Mouse (Mus musculus): Measurements from ENCODE around the gene Raly. TPM values are rescaled to one million over a fixed set of nuclear protein-coding genes. Genes with fewer than 3 reads are reported as not detected.

Raly gene
- polyA plus RNA-seq, 1 experiment from 2014 or later: 25.3 TPM

GRCm38 (mm10) chr2:154786776-154787175 is 4.1 kb upstream of the Raly start:
- Histone ChIP-seq H3K4me2 (no peak overlapping the region), H3K4me1 (peaks cover 37% of the 10 kb centered on the region), H3K9ac (no peak overlapping the region), H3K4me3 (no peak overlapping the region), H3K27me3 (replicated peaks) (no peaks in the 10 kb centered on the region), H3K36me3 (replicated peaks) (no peaks in the 10 kb centered on the region), H3K9me3 (no peaks in the 10 kb centered on the region), H3K27ac (no peak overlapping the region)
- WGBS: 80% methylated on average over 11 of the region's 11 CpGs
- no peak for ATAC-seq (replicated peaks)

DNA sequence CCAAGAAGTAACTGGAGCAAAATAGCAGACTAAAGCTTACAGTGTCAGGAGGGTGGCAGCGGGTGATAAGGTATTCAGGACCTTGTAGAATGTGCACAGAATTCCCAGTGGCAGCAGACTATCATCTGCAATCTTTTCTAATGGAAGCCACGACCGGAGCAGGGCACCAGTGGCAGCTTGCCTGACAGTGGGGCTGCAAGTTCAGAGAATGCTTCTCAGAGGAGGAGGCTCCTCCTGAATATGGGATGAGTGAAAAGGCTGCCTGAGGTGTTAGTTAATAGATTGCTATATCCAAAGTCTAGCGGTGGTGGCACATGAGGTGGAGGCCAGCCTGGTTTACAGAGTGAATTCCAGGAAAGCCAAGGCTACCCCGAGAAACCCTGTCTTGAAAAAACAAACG is 1.5 kb upstream of the Raly start:
- no peak overlapping the region for H3K9ac ChIP-seq
- H3K4me3 ChIP-seq: no peak overlapping the region
- H3K27me3 ChIP-seq (replicated peaks): no peaks in the 10 kb centered on the region
- peaks cover 45% of the 10 kb centered on the region for H3K4me1 ChIP-seq
- WGBS: 67% methylated on average over 6 of the region's 6 CpGs
- H3K36me3 ChIP-seq (replicated peaks): no peaks in the 10 kb centered on the region
- H3K27ac ChIP-seq: 0 out of 2 replicates have a peak overlapping the region, but pooled peaks have one; percentile 100
- no peak for ATAC-seq (replicated peaks)
- no peak overlapping the region for H3K4me2 ChIP-seq
- no peaks in the 10 kb centered on the region for H3K9me3 ChIP-seq

DNA sequence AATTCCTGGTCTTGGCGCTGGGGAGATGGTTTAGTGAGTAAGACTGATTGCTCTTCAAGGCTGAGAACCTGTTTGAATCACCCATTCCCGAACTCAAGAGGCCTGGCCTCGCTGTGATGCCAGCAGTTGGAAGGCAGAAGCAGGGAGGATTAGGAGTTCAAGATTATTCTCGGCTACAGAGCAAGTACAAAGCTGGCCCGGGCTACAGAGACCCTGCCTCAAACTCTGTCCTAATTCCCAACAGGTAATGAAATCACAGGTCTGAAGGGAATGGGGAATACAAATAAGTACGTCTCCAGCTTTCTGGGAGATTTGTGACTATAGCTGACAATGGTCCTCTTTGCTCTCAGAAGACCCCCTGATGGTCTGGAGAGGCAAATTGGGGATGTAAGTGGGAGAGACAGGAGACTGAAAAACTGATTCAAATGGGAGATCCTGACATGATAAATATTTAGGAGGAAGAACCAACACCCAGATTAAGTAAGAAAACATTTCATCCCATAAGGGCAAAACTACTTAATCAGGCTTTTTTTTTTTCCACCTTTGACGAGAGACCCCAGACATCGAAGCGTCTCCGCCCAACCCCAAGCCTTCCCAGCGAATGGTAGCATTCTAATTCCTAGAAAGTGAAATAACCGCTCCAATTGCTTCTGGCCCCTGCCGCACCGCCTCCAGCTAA is 780 bp upstream of the Raly start:
- H3K9me3 ChIP-seq: no peaks in the 10 kb centered on the region
- peak overlapping the region; percentile 81 for H3K4me2 ChIP-seq
- no peak for ATAC-seq (replicated peaks)
- peak overlapping the region; percentile 40 for H3K9ac ChIP-seq
- H3K27ac ChIP-seq: peak overlapping the region; percentile 100
- H3K36me3 ChIP-seq (replicated peaks): no peaks in the 10 kb centered on the region
- peaks cover 45% of the 10 kb centered on the region for H3K4me1 ChIP-seq
- peak overlapping the region; percentile 97 for H3K4me3 ChIP-seq
- 3% methylated on average over 14 of the region's 14 CpGs for WGBS
- H3K27me3 ChIP-seq (replicated peaks): no peaks in the 10 kb centered on the region

DNA sequence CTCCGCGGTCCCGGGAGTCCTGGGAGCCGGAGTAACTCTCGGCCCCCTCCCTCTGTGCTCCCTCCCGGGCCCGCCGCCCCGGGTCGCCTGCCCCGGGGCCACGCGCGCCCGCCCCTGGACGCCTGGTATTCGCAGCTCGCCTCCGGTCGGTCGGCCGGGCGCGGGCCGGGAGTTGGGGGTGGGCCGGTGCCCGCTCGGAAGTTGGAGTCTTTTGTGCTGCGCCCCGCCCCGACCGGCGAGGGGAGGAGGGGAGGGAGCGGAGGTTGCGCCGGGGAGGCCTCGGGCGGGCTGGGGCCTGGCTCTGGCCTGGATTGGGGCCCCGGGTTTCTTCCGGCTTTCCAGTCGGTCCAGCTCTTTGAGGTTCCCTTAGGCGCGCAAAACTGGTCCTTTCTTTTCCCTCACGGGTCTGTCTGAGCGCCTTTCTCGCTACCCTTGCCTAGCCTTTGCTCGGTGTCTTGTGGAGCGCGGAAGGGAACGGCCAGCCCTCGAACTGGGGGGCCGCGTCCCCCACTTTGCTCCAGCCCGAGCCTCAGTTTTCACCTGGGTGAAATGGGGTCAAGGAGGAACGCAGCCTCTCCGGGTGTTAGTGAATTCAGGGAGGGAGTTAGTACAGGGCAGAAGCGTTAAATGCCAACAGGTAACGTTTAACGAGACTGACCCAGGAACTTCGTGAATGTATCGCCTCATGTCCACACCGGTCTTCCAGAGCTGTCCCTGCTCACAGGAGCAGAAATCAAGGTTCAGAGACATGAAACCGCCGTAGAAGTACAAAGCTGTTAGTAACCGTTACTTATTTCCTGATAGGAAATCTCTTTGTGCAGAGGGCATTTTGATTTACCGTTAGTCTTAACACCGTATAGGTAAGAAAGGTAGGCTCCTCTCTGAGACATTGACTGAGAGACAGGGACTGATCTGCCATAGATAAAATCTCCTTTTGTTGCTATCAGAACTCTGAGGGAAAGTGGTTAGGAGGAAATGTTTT is 1.1 kb downstream of the Raly start:
- ATAC-seq (replicated peaks): peak; percentile 23
- no peaks in the 10 kb centered on the region for H3K36me3 ChIP-seq (replicated peaks)
- WGBS: under 1% methylated on average over 58 of the region's 67 CpGs
- H3K9ac ChIP-seq: peak overlapping the region; percentile 95
- H3K4me3 ChIP-seq: peak overlapping the region; percentile 97
- H3K9me3 ChIP-seq: no peaks in the 10 kb centered on the region
- no peaks in the 10 kb centered on the region for H3K27me3 ChIP-seq (replicated peaks)
- peaks cover 46% of the 10 kb centered on the region for H3K4me1 ChIP-seq
- peak overlapping the region; percentile 100 for H3K27ac ChIP-seq
- H3K4me2 ChIP-seq: peak overlapping the region; percentile 81

DNA sequence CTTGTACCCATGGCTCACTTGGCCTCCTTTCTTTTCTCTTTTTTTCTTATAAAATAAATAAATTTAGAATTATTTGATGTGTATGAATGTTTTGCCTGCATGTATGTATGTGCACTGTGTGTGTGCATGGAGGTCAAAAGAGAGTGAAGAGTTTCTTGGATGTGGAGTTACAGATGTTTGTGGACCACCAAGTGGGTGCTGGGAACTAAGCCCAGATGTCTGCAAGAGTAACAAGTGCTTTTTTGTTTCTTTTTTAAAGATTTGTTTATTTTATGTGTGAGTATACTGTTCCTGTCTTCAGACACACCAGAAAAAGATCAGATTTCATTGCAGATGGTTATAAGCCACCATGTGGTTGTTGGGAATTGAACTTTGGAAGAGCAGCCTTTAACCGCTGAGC is 12.5 kb downstream of the Raly start:
- Histone ChIP-seq H3K4me1 (0 out of 2 replicates have a peak, but pooled peaks cover 2% of the 10 kb centered on the region), H3K27me3 (replicated peaks) (no peaks in the 10 kb centered on the region), H3K9ac (no peak overlapping the region), H3K9me3 (no peaks in the 10 kb centered on the region), H3K4me3 (no peak overlapping the region), H3K36me3 (replicated peaks) (no peaks in the 10 kb centered on the region), H3K27ac (no peak overlapping the region), H3K4me2 (no peak overlapping the region)
- 96% methylated on average over 1 of the region's 1 CpGs for WGBS
- no peak for ATAC-seq (replicated peaks)

DNA sequence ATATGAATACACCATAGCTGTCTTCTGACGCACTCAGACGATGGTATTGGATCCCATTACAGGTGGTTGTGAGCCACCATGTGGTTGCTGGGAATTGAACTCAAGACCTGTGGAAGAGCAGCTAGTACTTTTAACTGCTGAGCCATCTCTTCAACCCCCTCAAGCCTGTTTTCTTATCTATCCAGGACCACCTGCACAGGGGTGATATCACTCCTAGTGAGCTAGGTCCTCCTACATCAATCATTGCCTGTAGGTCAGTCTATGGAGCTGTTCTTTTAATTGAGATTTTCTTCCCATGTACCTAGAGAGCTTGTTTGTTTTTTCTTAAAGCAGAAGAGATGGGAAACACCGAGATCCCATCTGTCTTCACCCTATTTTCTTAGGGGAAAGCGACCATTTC is 12.9 kb downstream of the Raly start:
- WGBS: 63% methylated on average over 4 of the region's 4 CpGs
- no peak overlapping the region for H3K9ac ChIP-seq
- H3K9me3 ChIP-seq: no peaks in the 10 kb centered on the region
- H3K36me3 ChIP-seq (replicated peaks): no peaks in the 10 kb centered on the region
- peak overlapping the region; percentile 38; the same call in 1 of the 2 replicates for H3K27ac ChIP-seq
- H3K4me1 ChIP-seq: 0 out of 2 replicates have a peak, but pooled peaks cover 2% of the 10 kb centered on the region
- no peak overlapping the region for H3K4me3 ChIP-seq
- no peak overlapping the region for H3K4me2 ChIP-seq
- no peak for ATAC-seq (replicated peaks)
- H3K27me3 ChIP-seq (replicated peaks): no peaks in the 10 kb centered on the region

DNA sequence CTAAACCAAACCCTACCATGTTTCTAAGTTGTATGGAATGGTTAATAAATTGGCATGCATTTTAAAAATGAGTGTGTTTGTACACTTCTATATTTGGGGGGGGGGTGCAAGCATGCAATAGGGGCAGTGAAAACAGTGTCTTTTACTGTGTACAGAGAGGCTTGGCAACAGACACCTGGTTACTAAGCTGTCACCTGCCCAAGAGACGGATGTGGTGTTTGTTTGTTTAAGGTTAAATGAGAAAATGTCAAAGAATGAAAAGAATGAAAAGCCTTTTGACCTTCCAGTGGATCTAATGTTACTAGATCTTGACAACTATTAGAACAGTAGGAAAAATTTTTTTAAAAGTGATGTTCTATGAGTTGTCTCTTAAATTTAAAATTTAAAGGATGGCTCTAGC is 16.8 kb downstream of the Raly start:
- WGBS: 77% methylated on average over 1 of the region's 1 CpGs
- Histone ChIP-seq H3K9me3 (no peaks in the 10 kb centered on the region), H3K27me3 (replicated peaks) (no peaks in the 10 kb centered on the region), H3K4me2 (no peak overlapping the region), H3K36me3 (replicated peaks) (no peaks in the 10 kb centered on the region), H3K9ac (no peak overlapping the region), H3K4me3 (no peak overlapping the region), H3K4me1 (0 out of 2 replicates have a peak, but pooled peaks cover 2% of the 10 kb centered on the region), H3K27ac (no peak overlapping the region)
- ATAC-seq (replicated peaks): no peak

- Histone ChIP-seq H3K4me3 (no peak overlapping the region), H3K4me1 (0 out of 2 replicates have a peak, but pooled peaks cover 2% of the 10 kb centered on the region), H3K27me3 (replicated peaks) (no peaks in the 10 kb centered on the region), H3K4me2 (no peak overlapping the region), H3K36me3 (replicated peaks) (no peaks in the 10 kb centered on the region), H3K27ac (no peak overlapping the region), H3K9ac (no peak overlapping the region), H3K9me3 (no peaks in the 10 kb centered on the region)
- no peak for ATAC-seq (replicated peaks)
- WGBS: 100% methylated on average over 1 of the region's 1 CpGs
Measured at GRCm38 (mm10) chr2:154809107-154809762, 18.3 kb downstream of the Raly start.

GRCm38 (mm10) chr2:154810821-154811220 is 19.9 kb downstream of the Raly start:
- 64% methylated on average over 1 of the region's 1 CpGs for WGBS

DNA sequence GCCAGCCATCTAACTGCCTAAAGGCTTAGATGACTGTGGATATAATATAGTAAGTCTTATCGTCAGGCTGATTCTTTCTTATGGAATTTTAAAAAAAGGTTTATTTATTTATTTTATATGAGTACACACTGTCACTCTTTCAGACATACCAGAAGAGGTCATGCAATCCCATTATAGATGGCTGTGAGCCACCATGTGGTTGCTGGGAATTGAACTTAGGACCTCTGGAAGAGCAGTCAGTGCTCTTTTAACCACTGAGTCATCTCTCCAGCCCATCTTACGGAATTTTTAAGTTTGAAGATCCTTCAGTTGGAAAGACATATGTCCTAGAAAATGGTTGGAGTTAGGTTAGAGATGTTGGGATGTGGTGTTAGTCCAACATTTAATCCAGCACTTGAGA is 22.5 kb downstream of the Raly start:
- H3K4me1 ChIP-seq: peaks cover 16% of the 10 kb centered on the region
- no peak overlapping the region for H3K9ac ChIP-seq
- H3K27ac ChIP-seq: no peak overlapping the region
- no peak for ATAC-seq (replicated peaks)
- H3K36me3 ChIP-seq (replicated peaks): no peaks in the 10 kb centered on the region
- 85% methylated on average over 2 of the region's 2 CpGs for WGBS
- no peaks in the 10 kb centered on the region for H3K9me3 ChIP-seq
- no peak overlapping the region for H3K4me2 ChIP-seq
- H3K27me3 ChIP-seq (replicated peaks): no peaks in the 10 kb centered on the region
- no peak overlapping the region for H3K4me3 ChIP-seq

More at GRCm38 (mm10) chr2:154810821-154811220, 19.9 kb downstream of the Raly start:
- Histone ChIP-seq H3K4me1 (0 out of 2 replicates have a peak, but pooled peaks cover 2% of the 10 kb centered on the region), H3K27me3 (replicated peaks) (no peaks in the 10 kb centered on the region), H3K4me2 (no peak overlapping the region), H3K9me3 (no peaks in the 10 kb centered on the region), H3K36me3 (replicated peaks) (no peaks in the 10 kb centered on the region), H3K27ac (no peak overlapping the region), H3K9ac (no peak overlapping the region), H3K4me3 (no peak overlapping the region)
- ATAC-seq (replicated peaks): no peak

DNA sequence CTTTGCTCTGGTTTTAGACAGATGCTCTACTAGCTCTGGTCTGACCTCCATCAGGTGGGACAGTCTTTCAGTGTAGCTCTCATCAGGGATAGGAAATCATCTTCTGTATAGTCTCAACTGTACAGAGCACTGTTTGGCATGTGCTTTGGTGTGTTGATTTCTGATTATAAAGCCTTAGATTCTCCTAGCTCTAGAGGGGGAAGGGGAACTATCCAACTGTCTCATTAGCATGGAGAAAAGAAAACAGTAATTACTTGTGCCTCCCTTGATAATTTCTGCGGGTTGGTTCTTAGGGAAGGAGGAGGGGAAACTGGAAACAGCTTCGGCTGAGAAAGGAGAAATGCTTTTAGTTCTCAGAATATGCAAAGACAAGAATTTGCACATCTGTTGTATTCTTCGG is 26.2 kb downstream of the Raly start:
- H3K9me3 ChIP-seq: no peaks in the 10 kb centered on the region
- H3K27me3 ChIP-seq (replicated peaks): no peaks in the 10 kb centered on the region
- H3K36me3 ChIP-seq (replicated peaks): no peaks in the 10 kb centered on the region
- no peak overlapping the region for H3K4me2 ChIP-seq
- 31% methylated on average over 3 of the region's 3 CpGs for WGBS
- ATAC-seq (replicated peaks): 0 out of 2 replicates have a peak, but pooled peaks have one; percentile 24
- H3K27ac ChIP-seq: peak overlapping the region; percentile 49; the same call in 1 of the 2 replicates
- peaks cover 16% of the 10 kb centered on the region for H3K4me1 ChIP-seq
- H3K4me3 ChIP-seq: no peak overlapping the region
- H3K9ac ChIP-seq: no peak overlapping the region

DNA sequence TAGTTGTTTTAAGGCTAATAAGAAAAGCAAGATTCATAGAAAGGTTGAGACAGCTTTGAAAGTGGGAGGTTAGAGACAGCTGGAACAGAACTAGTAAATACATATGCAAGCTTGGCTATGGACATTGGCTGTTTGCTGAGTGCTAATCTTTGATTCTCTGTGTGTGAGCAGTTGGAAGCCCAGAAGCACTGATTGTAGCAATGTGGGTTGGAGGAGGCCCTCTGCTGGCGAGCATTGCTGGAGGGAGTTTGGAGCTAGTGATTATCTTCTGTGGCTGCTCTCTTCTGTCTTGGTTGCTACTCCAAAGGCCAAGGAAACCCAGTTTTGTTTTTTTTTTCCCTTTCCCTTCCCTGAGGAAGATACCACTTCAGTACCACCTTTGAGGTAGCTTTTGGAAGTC is 26.9 kb downstream of the Raly start:
- no peaks in the 10 kb centered on the region for H3K9me3 ChIP-seq
- no peak overlapping the region for H3K9ac ChIP-seq
- no peak for ATAC-seq (replicated peaks)
- H3K27ac ChIP-seq: peak overlapping the region; percentile 49; the same call in 1 of the 2 replicates
- no peak overlapping the region for H3K4me3 ChIP-seq
- H3K27me3 ChIP-seq (replicated peaks): no peaks in the 10 kb centered on the region
- H3K4me2 ChIP-seq: no peak overlapping the region
- WGBS: 22% methylated on average over 1 of the region's 1 CpGs
- H3K36me3 ChIP-seq (replicated peaks): no peaks in the 10 kb centered on the region
- peaks cover 16% of the 10 kb centered on the region for H3K4me1 ChIP-seq

Measured in midbrain, embryonic 15.5 days (tissue).